Mouse (Mus musculus): ENCODE results near the gene Serpinb6d. TPM values are rescaled to one million over a fixed set of nuclear protein-coding genes. Genes with fewer than 3 reads are reported as not detected.

Gene Serpinb6d
- not detected in 2 replicates for polyA plus RNA-seq (2016; fragmentation: Nextera tagmentation; extraction: Ambion mirVana)

- H3K4me2 ChIP-seq: no peak within 1 kb of the TSS
- no peak within 1 kb of the TSS for H3K9ac ChIP-seq
- 52% methylated on average over 1 of the region's 1 CpGs for WGBS
- no peaks in the 10 kb centered on the region for H3K36me3 ChIP-seq
- H3K9me3 ChIP-seq (replicated peaks): peaks cover 7% of the 10 kb centered on the region; the same call in 1 of the 2 replicates
- no peaks in the 10 kb centered on the region for H3K27me3 ChIP-seq (replicated peaks)
- no peak within 1 kb of the TSS for H3K27ac ChIP-seq (ENCODE audit: poor library complexity, severe bottlenecking)
- 0 out of 2 replicates have a peak, but pooled peaks have one; percentile 9 for ATAC-seq (ENCODE audit: insufficient number of reproducible peaks, low FRiP score)
- no peaks in the 10 kb centered on the region for H3K4me1 ChIP-seq (replicated peaks)
- no peak within 1 kb of the TSS for H3K4me3 ChIP-seq
These were observed at the start of gene Serpinb6d for GRCm38 (mm10) chr13:33661105-33661504. TSS of gene Serpinb6d (plus strand) at chr13:33661405.

- no peak overlapping the region for H3K9ac ChIP-seq
- H3K4me2 ChIP-seq: no peak overlapping the region
- WGBS: 85% methylated on average over 2 of the region's 2 CpGs
- no peak overlapping the region for H3K4me3 ChIP-seq
- peaks cover 14% of the 10 kb centered on the region for H3K9me3 ChIP-seq (replicated peaks)
- no peak for ATAC-seq (ENCODE audit: insufficient number of reproducible peaks, low FRiP score)
- no peaks in the 10 kb centered on the region for H3K36me3 ChIP-seq
- no peaks in the 10 kb centered on the region for H3K4me1 ChIP-seq (replicated peaks)
- H3K27me3 ChIP-seq (replicated peaks): no peaks in the 10 kb centered on the region
- H3K27ac ChIP-seq (ENCODE audit: poor library complexity, severe bottlenecking): no peak overlapping the region
These were observed 38.3 kb upstream of the Serpinb6d start for GRCm38 (mm10) chr13:33622921-33623320.

- Histone ChIP-seq H3K27ac (ENCODE audit: poor library complexity, severe bottlenecking) (no peak overlapping the region), H3K9me3 (replicated peaks) (peaks cover 7% of the 10 kb centered on the region), H3K27me3 (replicated peaks) (no peaks in the 10 kb centered on the region), H3K4me1 (replicated peaks) (no peaks in the 10 kb centered on the region), H3K36me3 (no peaks in the 10 kb centered on the region), H3K9ac (no peak overlapping the region), H3K4me2 (no peak overlapping the region), H3K4me3 (no peak overlapping the region)
- ATAC-seq (ENCODE audit: insufficient number of reproducible peaks, low FRiP score): no peak
- WGBS: 65% methylated on average over 2 of the region's 2 CpGs
These were observed 18.7 kb upstream of the Serpinb6d start for GRCm38 (mm10) chr13:33642540-33642939.

GRCm38 (mm10) chr13:33662550-33662949 lies 1.3 kb downstream of the Serpinb6d start:
- H3K9ac ChIP-seq: no peak overlapping the region
- peaks cover 7% of the 10 kb centered on the region; the same call in 1 of the 2 replicates for H3K9me3 ChIP-seq (replicated peaks)
- no peak for ATAC-seq (ENCODE audit: insufficient number of reproducible peaks, low FRiP score)
- no peaks in the 10 kb centered on the region for H3K36me3 ChIP-seq
- no peak overlapping the region for H3K4me3 ChIP-seq
- no peak overlapping the region for H3K4me2 ChIP-seq
- no peaks in the 10 kb centered on the region for H3K4me1 ChIP-seq (replicated peaks)
- H3K27ac ChIP-seq (ENCODE audit: poor library complexity, severe bottlenecking): no peak overlapping the region
- H3K27me3 ChIP-seq (replicated peaks): no peaks in the 10 kb centered on the region

GRCm38 (mm10) chr13:33720296-33720695 lies 59.1 kb downstream of the Serpinb6d start:
- Histone ChIP-seq H3K27me3 (replicated peaks) (no peaks in the 10 kb centered on the region), H3K4me3 (no peak overlapping the region), H3K9ac (no peak overlapping the region), H3K4me2 (no peak overlapping the region), H3K27ac (ENCODE audit: poor library complexity, severe bottlenecking) (no peak overlapping the region), H3K36me3 (no peaks in the 10 kb centered on the region), H3K4me1 (replicated peaks) (no peaks in the 10 kb centered on the region), H3K9me3 (replicated peaks) (peaks cover 4% of the 10 kb centered on the region; the same call in 1 of the 2 replicates)
- WGBS: 63% methylated on average over 2 of the region's 2 CpGs
- no peak for ATAC-seq (ENCODE audit: insufficient number of reproducible peaks, low FRiP score)

Other genes starting within 250 kb of the Serpinb6d start
- gene Serpinb9g, start 176.6 kb upstream of the Serpinb6d start, polyA plus RNA-seq (2016; fragmentation: Nextera tagmentation; extraction: Ambion mirVana): not detected in 2 replicates
- gene Serpinb6e, start 182.0 kb downstream of the Serpinb6d start, polyA plus RNA-seq (2016; fragmentation: Nextera tagmentation; extraction: Ambion mirVana): not detected in 2 replicates
- not detected in 2 replicates for gene Serpinb6c, start 244.3 kb downstream of the Serpinb6d start, polyA plus RNA-seq (2016; fragmentation: Nextera tagmentation; extraction: Ambion mirVana)

Measured in heart, embryonic 12.5 days (tissue).